Mouse (Mus musculus) liver, adult (tissue): ENCODE results near the gene Sema3c.

Experiments used
- GATA4 ChIP-seq: IDR thresholded peaks from 2 replicates; pipeline ENCODE4 v1.6.1; 2014; ENCODE audit warnings: mild to moderate bottlenecking, low read length; ENCODE audit not compliant: insufficient replicate concordance

Sema3c gene

GRCm38 (mm10) chr5:17720011-17720410, 145.9 kb downstream of the Sema3c start:
- no peak for TF ChIP-seq GATA4

DNA sequence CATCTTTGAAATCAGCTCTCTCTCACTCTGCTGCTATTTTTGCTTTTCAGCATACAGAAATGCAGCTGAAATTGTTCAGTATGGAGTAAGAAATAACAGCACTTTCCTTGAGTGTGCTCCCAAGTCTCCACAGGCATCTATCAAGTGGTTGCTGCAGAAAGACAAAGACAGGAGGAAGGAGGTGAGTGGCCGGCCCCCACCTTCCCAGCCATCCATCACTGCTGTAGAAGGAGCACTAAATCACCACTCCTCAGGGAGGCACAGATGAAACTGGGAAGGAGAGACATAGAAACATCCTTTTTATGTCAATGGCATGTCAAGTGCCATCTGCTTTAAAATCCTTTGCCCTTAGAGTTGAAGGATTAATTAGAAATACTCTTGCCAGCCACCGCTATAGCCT, 149.9 kb downstream of the Sema3c start:
- TF ChIP-seq GATA4: no peak

GRCm38 (mm10) chr5:17728047-17728446, 154.0 kb downstream of the Sema3c start:
- no peak for TF ChIP-seq GATA4

DNA sequence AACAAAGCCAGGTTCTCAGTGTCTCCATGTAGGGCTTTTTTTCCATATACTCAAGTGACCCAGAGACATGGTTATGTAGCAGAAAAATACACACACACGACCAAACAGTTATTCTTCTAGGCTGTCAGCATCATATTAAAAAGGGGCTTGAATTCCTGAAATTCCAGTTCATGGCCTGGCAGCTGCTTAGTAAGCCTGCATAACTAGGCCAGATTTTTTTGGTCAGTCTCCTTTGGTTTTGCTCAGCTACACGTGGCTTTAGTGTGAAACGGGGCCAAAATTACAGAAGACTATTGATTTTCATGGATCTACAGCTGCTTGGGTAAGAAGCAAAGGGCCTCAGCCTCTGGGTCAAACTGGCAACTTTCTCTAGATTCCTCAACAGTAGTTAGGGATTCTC, 165.7 kb downstream of the Sema3c start:
- TF ChIP-seq GATA4: no peak

DNA sequence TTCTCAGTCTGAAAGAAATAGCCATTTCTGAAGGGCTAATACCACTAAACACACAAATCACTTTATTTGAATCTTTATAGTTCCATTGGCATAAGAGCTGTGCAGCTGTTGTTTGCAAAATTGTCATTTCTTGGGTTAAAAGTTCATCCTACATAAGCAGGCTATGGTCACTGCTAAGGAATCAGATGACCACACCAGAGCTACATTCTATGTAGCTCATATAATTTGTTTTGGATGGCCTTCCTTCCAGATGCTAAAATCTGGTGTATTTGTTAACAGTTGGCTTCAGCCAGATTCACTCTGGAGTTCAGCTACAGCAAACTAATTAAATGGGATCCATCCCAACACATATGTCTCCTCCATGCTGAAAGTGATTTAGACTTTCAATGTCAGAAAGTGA, 172.4 kb downstream of the Sema3c start:
- no peak for TF ChIP-seq GATA4

- TF ChIP-seq GATA4: no peak
These were observed 173.1 kb downstream of the Sema3c start for GRCm38 (mm10) chr5:17747143-17747542.

DNA sequence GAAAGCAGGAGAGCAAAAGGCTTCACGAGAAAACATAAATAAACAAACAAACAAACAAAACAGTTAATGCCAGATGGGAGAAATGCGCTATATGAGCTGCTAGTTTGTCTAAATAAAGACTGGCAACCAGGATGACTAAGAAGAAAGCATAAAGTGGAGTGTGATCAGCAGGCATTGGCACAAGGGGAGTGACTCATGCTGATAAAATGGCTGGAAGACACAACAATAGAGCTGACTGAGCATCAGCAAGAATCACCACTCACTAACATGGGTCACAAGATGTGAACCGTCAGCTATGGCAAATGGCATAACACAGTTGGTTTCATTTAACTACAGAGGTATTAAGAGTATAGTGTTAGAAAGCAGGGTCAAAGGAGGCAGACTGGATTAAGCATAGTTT, 174.2 kb downstream of the Sema3c start:
- TF ChIP-seq GATA4: no peak

DNA sequence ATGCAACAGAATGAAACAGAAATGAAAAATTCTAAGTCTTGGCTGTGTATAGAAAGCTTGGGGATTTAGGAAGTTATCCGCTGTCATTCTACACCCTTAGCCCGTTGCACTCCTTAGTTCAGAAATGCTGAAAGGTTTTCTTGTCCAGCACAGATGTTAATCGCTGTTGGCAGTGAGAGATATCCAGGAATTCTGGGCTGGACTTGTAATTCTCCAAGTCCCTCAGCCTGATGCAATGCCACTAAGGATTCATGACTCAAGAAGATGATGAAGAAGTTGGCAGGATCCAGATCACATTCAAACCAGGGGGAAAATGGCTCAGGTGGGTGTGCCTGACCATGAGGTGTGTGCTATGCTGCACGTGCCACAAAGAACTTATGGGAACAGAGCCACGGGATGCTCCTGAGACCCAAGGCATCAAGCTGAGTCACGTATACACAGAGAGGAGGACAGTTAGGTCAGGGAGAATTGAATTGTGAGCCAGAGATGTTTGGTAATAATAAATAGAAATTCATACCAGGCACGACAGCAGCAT, 179.5 kb downstream of the Sema3c start:
- TF ChIP-seq GATA4: no peak

- no peak for TF ChIP-seq GATA4
These were observed 192.1 kb downstream of the Sema3c start for GRCm38 (mm10) chr5:17766006-17766677.

DNA sequence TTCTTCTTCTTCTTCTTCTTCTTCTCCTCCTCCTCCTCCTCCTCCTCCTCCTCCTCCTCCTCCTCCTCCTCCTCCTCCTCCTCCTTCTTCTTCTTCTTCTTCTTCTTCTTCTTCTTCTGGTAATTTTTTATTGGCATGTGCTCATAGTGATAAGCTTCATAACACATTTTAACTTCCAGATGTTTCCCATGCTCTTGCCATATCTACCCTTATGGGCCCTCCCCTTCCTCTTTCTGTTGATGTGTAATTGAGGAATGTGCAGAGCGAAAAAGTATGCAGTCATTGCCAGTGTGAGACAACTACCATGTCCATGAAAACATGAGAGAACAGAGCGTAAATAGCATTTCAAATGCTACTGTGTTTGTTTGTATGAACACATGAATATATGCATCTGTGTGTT, 196.2 kb downstream of the Sema3c start:
- TF ChIP-seq GATA4: no peak

GRCm38 (mm10) chr5:17776571-17776970, 202.5 kb downstream of the Sema3c start:
- no peak for TF ChIP-seq GATA4
